Mouse (Mus musculus) skeletal muscle tissue, adult 2 months (tissue): Measurements from ENCODE around the gene Hist1h4m.
A peak's percentile ranks its signal among the peaks of the same experiment; 100 is the strongest.
"Not testable (repeated sequence)": the region's sequence is repeated elsewhere in the genome, so short reads cannot be mapped to it uniquely, and the experiment has no call there.

Experiments used
- DNase-seq: peaks from one replicate; pipeline ENCODE4 v3.0.0-alpha.2; 2012; ENCODE audit warnings: low read depth, low spot score

The Hist1h4m gene

GRCm38 (mm10) chr13:21811074-21811473 lies 472 bp upstream of the Hist1h4m start:
- not testable (repeated sequence) for DNase-seq

DNA sequence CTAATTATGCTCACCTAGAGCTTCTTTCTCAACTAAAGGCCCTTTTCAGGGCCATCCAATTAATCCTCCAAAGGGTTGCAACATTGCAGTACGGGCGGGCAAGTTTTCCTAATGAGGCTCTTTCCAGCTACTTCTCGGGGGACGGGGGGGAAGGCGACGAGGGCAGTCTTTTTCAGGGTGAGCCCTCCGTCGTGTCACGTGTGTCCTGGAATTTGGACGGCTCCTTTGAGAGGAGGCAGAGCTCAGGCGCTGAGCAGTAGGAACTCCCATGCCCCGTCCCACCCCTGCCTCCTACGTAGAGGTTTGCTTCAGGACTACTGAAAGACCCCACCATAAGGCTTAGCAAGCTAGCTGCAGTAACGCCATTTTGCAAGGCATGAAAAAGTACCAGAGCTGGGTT lies 546 bp downstream of the Hist1h4m start:
- DNase-seq, result not testable (repeated sequence)

GRCm38 (mm10) chr13:21820082-21820890 lies 8.7 kb downstream of the Hist1h4m start:
- not testable (repeated sequence) for DNase-seq

DNA sequence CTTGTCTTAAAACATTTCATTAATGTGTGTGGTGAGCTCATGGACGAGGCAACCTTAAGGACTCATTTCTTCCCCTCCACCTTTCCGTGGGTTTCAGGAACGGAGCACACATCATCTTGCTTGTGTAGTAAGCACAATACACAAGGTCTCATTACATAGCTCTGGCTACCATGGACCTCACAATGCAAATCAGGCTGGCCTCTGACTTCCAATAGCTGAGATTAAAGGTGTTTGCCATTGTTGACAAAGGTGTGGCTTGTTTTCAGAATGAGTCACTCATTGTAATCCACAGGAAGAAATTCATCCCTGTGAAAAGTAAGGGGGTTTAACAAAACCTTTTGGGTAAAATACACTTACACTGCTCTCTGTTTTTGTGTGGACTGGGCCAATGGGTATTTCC lies 17.0 kb downstream of the Hist1h4m start:
- no peak for DNase-seq

DNA sequence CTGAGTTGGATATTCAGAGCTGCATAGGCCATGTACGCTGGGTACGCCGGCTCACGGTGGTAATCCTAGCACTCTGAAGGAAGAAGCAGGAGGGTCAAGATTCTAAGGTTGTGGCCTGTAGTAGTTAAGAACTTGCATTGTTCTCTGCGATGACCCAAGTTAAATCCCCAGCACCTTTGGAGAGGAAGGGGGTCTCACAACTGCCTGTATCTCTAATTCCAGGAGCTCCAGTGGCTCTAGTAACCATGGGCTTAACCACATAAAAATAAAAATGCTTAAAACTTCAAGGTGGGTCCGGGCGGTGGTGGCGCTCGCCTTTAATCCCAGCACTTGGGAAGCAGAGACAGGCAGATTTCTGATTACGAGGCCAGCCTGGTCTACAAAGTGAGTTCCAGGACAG lies 18.8 kb downstream of the Hist1h4m start:
- DNase-seq, result no peak

DNA sequence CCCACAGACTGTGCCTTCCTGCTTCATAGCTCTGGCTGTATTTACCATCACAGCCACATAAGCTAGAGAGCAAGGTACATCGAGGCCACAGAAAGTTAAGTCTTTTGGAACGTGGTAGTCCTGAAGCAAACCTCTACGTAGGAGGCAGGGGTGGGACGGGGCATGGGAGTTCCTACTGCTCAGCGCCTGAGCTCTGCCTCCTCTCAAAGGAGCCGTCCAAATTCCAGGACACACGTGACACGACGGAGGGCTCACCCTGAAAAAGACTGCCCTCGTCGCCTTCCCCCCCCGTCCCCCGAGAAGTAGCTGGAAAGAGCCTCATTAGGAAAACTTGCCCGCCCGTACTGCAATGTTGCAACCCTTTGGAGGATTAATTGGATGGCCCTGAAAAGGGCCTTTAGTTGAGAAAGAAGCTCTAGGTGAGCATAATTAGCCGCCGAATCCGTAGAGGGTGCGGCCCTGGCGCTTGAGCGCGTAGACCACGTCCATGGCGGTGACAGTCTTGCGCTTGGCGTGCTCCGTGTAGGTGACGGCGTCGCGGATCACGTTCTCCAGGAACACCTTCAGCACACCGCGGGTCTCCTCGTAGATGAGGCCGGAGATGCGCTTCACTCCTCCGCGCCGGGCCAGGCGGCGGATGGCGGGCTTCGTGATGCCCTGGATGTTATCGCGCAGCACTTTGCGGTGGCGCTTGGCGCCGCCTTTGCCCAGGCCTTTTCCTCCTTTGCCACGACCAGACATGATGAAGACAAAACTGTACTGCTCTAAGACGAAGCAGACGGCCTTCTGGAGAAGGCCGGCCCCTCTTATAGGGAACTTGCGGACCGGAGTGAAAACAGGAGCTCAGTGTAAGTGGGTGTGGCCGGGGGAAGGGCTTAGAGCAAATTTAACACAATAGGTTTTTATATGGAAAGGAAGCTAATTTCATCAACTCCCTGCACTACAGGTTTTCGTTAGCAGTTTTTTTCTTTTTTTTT lies 20.2 kb downstream of the Hist1h4m start, which contains the start of gene Hist1h4n:
Hist1h4n (minus strand) TSS at position 779 of the 977 bp plus-strand sequence.
- DNase-seq, result not testable (repeated sequence)

DNA sequence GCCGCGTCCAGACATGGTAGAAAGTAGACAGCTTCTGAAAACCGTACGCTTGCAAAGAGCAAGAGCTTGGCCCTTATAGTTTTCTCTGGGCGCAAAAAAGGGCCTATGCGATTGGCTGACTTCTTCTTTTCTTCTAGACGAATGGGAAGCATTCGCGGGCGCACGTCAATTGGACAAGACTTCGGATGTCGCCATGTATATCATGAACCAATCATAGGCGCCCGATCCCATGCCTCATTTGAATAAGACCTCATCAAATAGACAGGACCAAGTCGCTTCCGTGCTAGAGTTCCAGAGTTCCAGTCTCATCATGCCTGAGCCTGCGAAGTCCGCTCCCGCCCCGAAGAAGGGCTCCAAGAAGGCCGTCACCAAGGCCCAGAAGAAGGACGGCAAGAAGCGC lies 21.9 kb downstream of the Hist1h4m start, which contains the start of the genes Hist1h2ap and Hist1h2br:
Hist1h2ap (minus strand) TSS at position 47 of the 400 bp plus-strand sequence.
Hist1h2br (plus strand) TSS at position 283 of the 400 bp plus-strand sequence.
- DNase-seq, result not testable (repeated sequence)

GRCm38 (mm10) chr13:21840508-21840907 lies 29.0 kb downstream of the Hist1h4m start:
- not testable (repeated sequence) for DNase-seq

DNA sequence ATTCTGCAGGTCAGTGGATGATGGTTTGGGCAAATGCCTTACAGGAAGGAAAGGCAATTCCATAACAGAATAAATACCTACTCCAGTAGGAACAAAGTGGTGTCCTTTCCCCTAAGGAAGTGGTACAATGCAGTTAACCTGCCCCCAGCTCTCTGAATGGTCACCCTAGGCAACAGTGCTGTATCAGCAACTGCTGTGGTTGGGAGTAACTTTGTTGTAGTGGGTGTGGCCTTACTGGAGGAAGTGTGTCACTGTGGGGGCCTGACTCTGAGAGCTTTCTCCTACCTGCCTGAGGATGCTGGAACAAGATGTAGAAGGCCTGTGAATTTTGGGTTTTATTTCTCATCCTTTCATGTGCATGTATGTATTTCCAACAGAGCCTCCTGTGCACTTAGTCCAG lies 34.8 kb downstream of the Hist1h4m start:
- not testable (repeated sequence) for DNase-seq

DNA sequence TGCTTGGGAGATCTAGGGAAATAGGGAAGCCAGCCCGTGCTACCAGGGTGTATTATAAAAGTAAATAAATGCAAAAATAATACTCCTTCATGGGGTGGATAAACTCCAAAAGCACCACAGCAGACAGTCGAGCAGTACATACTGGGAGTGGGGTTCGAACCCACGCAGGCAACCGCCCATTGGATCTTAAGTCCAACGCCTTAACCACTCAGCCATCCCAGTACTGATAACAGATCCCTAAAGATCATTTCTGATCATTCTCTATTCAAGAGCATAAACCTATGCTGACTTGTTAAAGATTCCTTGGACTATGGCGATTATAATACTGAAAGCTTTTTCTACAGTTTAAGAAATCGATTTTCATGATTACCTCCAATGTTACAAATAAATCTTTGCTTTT lies 36.3 kb downstream of the Hist1h4m start:
- no peak for DNase-seq

GRCm38 (mm10) chr13:21850696-21851095 lies 39.1 kb downstream of the Hist1h4m start:
- DNase-seq, result not testable (repeated sequence)

DNA sequence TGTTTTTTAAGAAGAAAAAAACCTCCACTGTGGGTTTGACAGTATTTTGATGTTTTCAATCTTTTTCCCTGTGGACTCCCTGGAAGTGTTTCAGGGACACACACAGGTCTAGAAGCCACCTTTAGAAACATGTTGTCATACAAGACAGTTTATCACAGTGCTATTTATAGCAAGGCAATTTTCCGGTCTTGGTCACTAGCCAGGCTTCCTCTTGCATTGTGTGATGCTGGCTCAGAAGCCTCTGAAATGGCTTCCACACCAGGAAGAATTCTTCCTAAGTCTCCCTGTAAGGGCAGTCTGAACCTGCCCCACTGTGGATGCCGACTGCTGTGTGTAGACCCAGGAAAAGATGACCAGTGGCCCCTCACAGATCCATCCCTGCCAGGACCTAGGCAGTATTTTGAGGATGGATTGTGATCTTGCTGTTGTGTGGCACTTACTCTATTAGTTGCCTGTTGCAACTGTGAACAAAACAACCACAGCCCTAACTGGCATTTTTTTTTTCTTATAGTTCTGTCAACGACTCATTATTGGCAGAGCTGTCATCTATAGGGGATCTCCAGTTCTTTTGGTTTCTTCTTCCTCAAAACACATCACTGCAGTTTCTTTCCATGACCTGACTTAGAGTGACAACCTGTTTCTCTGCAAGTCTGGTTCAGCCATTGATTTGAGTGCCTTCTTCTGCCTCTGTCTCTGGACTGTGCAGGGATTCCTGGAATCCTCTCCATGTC lies 40.8 kb downstream of the Hist1h4m start:
- DNase-seq, result peak; percentile 23

DNA sequence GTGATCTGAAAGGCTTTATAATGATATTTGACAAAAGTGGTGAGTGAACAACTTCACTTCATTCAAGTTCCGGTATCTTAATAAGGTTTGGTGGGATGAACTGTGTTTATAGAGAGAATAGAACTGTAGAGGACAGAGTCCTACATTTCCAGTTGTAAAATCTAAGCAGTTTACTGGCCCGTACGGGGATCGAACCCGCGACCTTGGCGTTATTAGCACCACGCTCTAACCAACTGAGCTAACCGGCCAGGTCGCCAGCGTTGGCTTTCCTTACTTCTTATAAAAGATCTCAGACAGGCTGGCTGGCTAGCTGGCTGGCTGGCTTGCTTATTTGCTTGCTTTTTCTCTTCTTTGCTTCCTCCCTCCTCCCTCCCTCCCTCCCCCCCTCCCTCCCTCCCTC lies 43.6 kb downstream of the Hist1h4m start:
- DNase-seq, result peak; percentile 39

DNA sequence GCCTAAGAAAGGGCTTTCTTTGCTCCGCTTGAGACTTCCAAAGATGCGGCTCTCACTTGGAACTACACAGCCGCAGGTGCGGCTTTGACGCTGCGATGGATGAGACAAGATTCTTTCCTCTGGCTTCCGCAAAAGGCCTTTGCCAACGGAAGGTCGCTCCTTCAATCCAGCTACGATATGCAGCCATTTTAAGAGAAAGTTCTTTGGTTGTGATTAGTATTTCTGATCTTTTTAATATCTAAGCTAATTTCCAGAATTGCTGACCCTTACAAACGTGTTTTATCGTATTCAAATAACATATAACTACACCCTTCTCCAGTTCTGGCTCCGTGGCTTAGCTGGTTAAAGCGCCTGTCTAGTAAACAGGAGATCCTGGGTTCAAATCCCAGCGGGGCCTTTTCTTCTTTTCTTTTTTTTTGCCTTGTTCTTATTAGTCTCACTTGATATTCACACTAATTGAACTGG lies 44.2 kb downstream of the Hist1h4m start:
- DNase-seq, result peak; percentile 20

GRCm38 (mm10) chr13:21861608-21862007 lies 50.1 kb downstream of the Hist1h4m start:
- no peak for DNase-seq
